Mouse (Mus musculus) CH12.LX (cell line): Measurements from ENCODE around the gene Ndufb2. TPM values are rescaled to one million over a fixed set of nuclear protein-coding genes. Genes with fewer than 3 reads are reported as not detected.

Source experiments
- DNase-seq: peaks from one replicate; pipeline ENCODE4 v3.0.0-alpha.2; 2013; ENCODE audit errors: extremely low read depth
- H3K27ac ChIP-seq: 2 replicates; pipeline ENCODE4 v1.5.1; 2012; ENCODE audit warnings: low read depth, mild to moderate bottlenecking, control low read depth, moderate library complexity; ENCODE audit not compliant: insufficient read depth
- H3K27me3 ChIP-seq: replicated peaks from 2 replicates; pipeline ENCODE3; 2012; ENCODE audit warnings: inconsistent platforms
- H3K36me3 ChIP-seq, 2 experiments: replicated peaks in 1 of 2; 2 replicates each; pipeline versions ENCODE3 to v1.6.1; 2012; ENCODE audit warnings: inconsistent platforms in 1 of 2, low read length in 1 of 2, mild to moderate bottlenecking in 1 of 2, mixed read lengths in 1 of 2, moderate library complexity in 1 of 2; ENCODE audit not compliant: control insufficient read depth in 1 of 2, insufficient read depth in 1 of 2
- H3K4me1 ChIP-seq, 2 experiments: 2 replicates each; pipeline ENCODE4 v1.6.1; 2012; ENCODE audit warnings: inconsistent platforms in 1 of 2, moderate library complexity in 1 of 2; ENCODE audit not compliant: insufficient read depth in 2 of 2, control insufficient read depth in 1 of 2
- H3K4me2 ChIP-seq: 2 replicates; pipeline ENCODE4 v1.6.1; 2012; ENCODE audit warnings: low read depth, mild to moderate bottlenecking, control low read depth; ENCODE audit not compliant: poor library complexity, insufficient read depth, severe bottlenecking
- H3K4me3 ChIP-seq, 3 experiments: fragments of 150-350 bp in 1 of 3; sonication (generic) in 1 of 3; replicated peaks in 1 of 3; 2 replicates each; pipeline versions ENCODE3 to v1.5.1; 2011 to 2012; ENCODE audit warnings: low read depth in 2 of 3, low read length in 2 of 3, mild to moderate bottlenecking in 2 of 3, moderate library complexity in 2 of 3, control low read depth in 1 of 3, improper control_type of control experiment in 1 of 3, inconsistent platforms in 1 of 3, mixed read lengths in 1 of 3; ENCODE audit not compliant: poor library complexity in 1 of 3
- H3K79me2 ChIP-seq: replicated peaks from 2 replicates; pipeline ENCODE4 v1.6.1; 2012; ENCODE audit warnings: mild to moderate bottlenecking, moderate library complexity; ENCODE audit not compliant: control insufficient read depth, poor library complexity, insufficient read depth, severe bottlenecking; ENCODE audit errors: extremely low read depth
- H3K9ac ChIP-seq: 2 replicates; pipeline ENCODE4 v1.6.1; 2012; ENCODE audit warnings: low read depth, mild to moderate bottlenecking, control low read depth, moderate library complexity; ENCODE audit not compliant: insufficient read depth
- H3K9me3 ChIP-seq: replicated peaks from 2 replicates; pipeline ENCODE3; 2012; ENCODE audit warnings: low read length, inconsistent platforms, mixed read lengths
- BHLHE40 ChIP-seq: IDR thresholded peaks from 2 replicates; pipeline ENCODE4 v1.6.1; 2011; ENCODE audit warnings: mild to moderate bottlenecking, low read depth, low read length, improper control_type of control experiment
- CTCF ChIP-seq, 2 experiments: IDR thresholded peaks in 1 of 2; conservative IDR thresholded peaks in 1 of 2; 2 replicates each; pipeline ENCODE4 v1.5.1; 2011 to 2012; ENCODE audit warnings: low read depth in 2 of 2, low read length in 2 of 2, improper control_type of control experiment in 1 of 2, inconsistent platforms in 1 of 2, mild to moderate bottlenecking in 1 of 2, moderate library complexity in 1 of 2
- ETS1 ChIP-seq: conservative IDR thresholded peaks from 2 replicates; pipeline ENCODE4 v1.6.1; 2012; ENCODE audit warnings: low read depth, mild to moderate bottlenecking, inconsistent platforms, low read length, improper control_type of control experiment, moderate library complexity
- GABPA ChIP-seq: IDR thresholded peaks from 2 replicates; pipeline ENCODE4 v1.6.1; 2012; ENCODE audit warnings: low read depth, low read length, improper control_type of control experiment, inconsistent platforms; ENCODE audit not compliant: insufficient replicate concordance
- HCFC1 ChIP-seq: IDR thresholded peaks from 2 replicates; pipeline ENCODE4 v1.6.1; 2012; ENCODE audit warnings: low read depth, mild to moderate bottlenecking, inconsistent platforms, low read length, improper control_type of control experiment
- JUN ChIP-seq: IDR thresholded peaks from 2 replicates; pipeline ENCODE4 v1.6.1; 2011; ENCODE audit warnings: low read depth, mild to moderate bottlenecking, low read length, improper control_type of control experiment, moderate library complexity; ENCODE audit not compliant: insufficient read depth
- JUND ChIP-seq: conservative IDR thresholded peaks from 2 replicates; pipeline ENCODE4 v1.6.1; 2011; ENCODE audit warnings: low read depth, low read length, improper control_type of control experiment
- MAX ChIP-seq: IDR thresholded peaks from 2 replicates; pipeline ENCODE4 v1.6.1; 2011; ENCODE audit warnings: low read length, improper control_type of control experiment
- MAZ ChIP-seq: IDR thresholded peaks from 2 replicates; pipeline ENCODE4 v1.6.1; 2012; ENCODE audit warnings: low read depth, mild to moderate bottlenecking, inconsistent platforms, low read length, improper control_type of control experiment, moderate library complexity
- MEF2A ChIP-seq: IDR thresholded peaks from 2 replicates; pipeline ENCODE4 v1.6.1; 2014; ENCODE audit warnings: low read depth, mild to moderate bottlenecking, inconsistent platforms, low read length, improper control_type of control experiment, borderline replicate concordance
- MYC ChIP-seq: IDR thresholded peaks from 2 replicates; pipeline ENCODE4 v1.6.1; 2011; ENCODE audit warnings: low read depth, mild to moderate bottlenecking, improper control_type of control experiment, low read length
- NELFE ChIP-seq: IDR thresholded peaks from 2 replicates; pipeline ENCODE4 v1.6.1; 2011; ENCODE audit warnings: low read depth, low read length, improper control_type of control experiment
- NRF1 ChIP-seq: IDR thresholded peaks from 2 replicates; pipeline ENCODE4 v1.6.1; 2014; ENCODE audit warnings: low read depth, mild to moderate bottlenecking, inconsistent platforms, low read length, improper control_type of control experiment, moderate library complexity
- PAX5 ChIP-seq: IDR thresholded peaks from 2 replicates; pipeline ENCODE4 v1.6.1; 2012; ENCODE audit warnings: low read length, inconsistent platforms, mixed read lengths
- POLR2A ChIP-seq: IDR thresholded peaks from 2 replicates; pipeline ENCODE4 v1.6.1; 2011; ENCODE audit warnings: low read depth, mild to moderate bottlenecking, improper control_type of control experiment, low read length
- RAD21 ChIP-seq: IDR thresholded peaks from 2 replicates; pipeline ENCODE4 v1.6.1; 2011; ENCODE audit warnings: low read depth, mild to moderate bottlenecking, low read length, improper control_type of control experiment, moderate library complexity
- SMC3 ChIP-seq: IDR thresholded peaks from 2 replicates; pipeline ENCODE4 v1.6.1; 2011; ENCODE audit warnings: low read depth, low read length, improper control_type of control experiment
- TBP ChIP-seq: conservative IDR thresholded peaks from 2 replicates; pipeline ENCODE4 v1.6.1; 2011; ENCODE audit warnings: low read depth, low read length, improper control_type of control experiment
- TCF12 ChIP-seq: IDR thresholded peaks from 2 replicates; pipeline ENCODE4 v1.6.1; 2014; ENCODE audit warnings: low read depth, mild to moderate bottlenecking, inconsistent platforms, low read length, improper control_type of control experiment
- ZKSCAN1 ChIP-seq: IDR thresholded peaks from 2 replicates; pipeline ENCODE4 v1.6.1; 2012; ENCODE audit warnings: low read depth, inconsistent platforms, low read length, improper control_type of control experiment, borderline replicate concordance
- ZMIZ1 ChIP-seq: IDR thresholded peaks from 2 replicates; pipeline ENCODE4 v1.6.1; 2012; ENCODE audit warnings: low read depth, mild to moderate bottlenecking, inconsistent platforms, low read length, improper control_type of control experiment
- ZNF384 ChIP-seq: IDR thresholded peaks from 2 replicates; pipeline ENCODE4 v1.6.1; 2012; ENCODE audit warnings: low read depth, low read length, improper control_type of control experiment, inconsistent platforms
- dilution Hi-C: fragments of 300-500 bp; cut with MboI; formaldehyde crosslinking; loops from 2 replicates; pipeline ENCODE4 v1.14.3; 2020; ENCODE audit warnings: low sequenced_read_pairs; ENCODE audit not compliant: extremely low pct_unique_long_range_greater_than_20kb, extremely low pct_ligation_motif_present
- in situ Hi-C: fragments of 300-500 bp; cut with MboI; formaldehyde crosslinking; loops from 3 replicates; pipeline ENCODE4 v1.14.3; 2019; ENCODE audit warnings: low sequenced_read_pairs, low pct_ligation_motif_present, low pct_unique_long_range_greater_than_20kb, mixed read lengths
- polyA plus RNA-seq: library from polyadenylated mRNA; unstranded; fragments of >175 nt; gene quantifications from 2 replicates; pipeline ENCODE4 v1.2.1, GENCODE M21; 2012; ENCODE audit warnings: low read depth; ENCODE audit not compliant: insufficient read length
- total RNA-seq, 2 experiments: library from RNA; depleted of rRNA; stranded (reverse); fragments of 300-350 nt in 1 of 2; fragments of >200 nt in 1 of 2; gene quantifications; 2 replicates each; pipeline ENCODE4 v1.2.3; 2012 to 2014

Gene Ndufb2
- total and polyA plus RNA-seq, 3 experiments, result 90.9 to 225 (median 162) TPM

- H3K4me1 ChIP-seq, result peaks cover 0 to 19% of the 10 kb centered on the region in 2 experiments; a peak in 2 of 4 replicates
- H3K27ac ChIP-seq, result no peak overlapping the region
- in situ Hi-C loops (no loop called here), dilution Hi-C loops (loop anchor here (25.0 kb wide), 1 partner anchor 113 kb away; no protein-coding TSS in a partner anchor)
- peak overlapping the region; percentile 76 to 85 (median 81) for H3K4me3 ChIP-seq
- peak overlapping the region; percentile 78 for H3K9ac ChIP-seq
- no peak for TF ChIP-seq SMC3
- no peak for TF ChIP-seq PAX5
- no peak for TF ChIP-seq ZNF384
- no peak for TF ChIP-seq NELFE
- no peak for TF ChIP-seq CTCF (conservative IDR thresholded peaks at IDR 0.05 in 1 of 2, IDR thresholded peaks at IDR 0.05 in 1 of 2; ENCODE audit: low read depth in 2 of 2, low read length in 2 of 2)
- no peak for TF ChIP-seq GABPA
- TF ChIP-seq RAD21, result no peak
- H3K27me3 ChIP-seq, result no peaks in the 10 kb centered on the region
- no peaks in the 10 kb centered on the region for H3K79me2 ChIP-seq
- no peaks in the 10 kb centered on the region for H3K9me3 ChIP-seq
- H3K4me2 ChIP-seq, result peak overlapping the region; percentile 69
- H3K36me3 ChIP-seq, result peaks cover 4 to 36% of the 10 kb centered on the region in 2 experiments
- no peak for DNase-seq
Observed at GRCm38 (mm10) chr6:39574951-39575350, 17.4 kb upstream of the Ndufb2 start.

GRCm38 (mm10) chr6:39579552-39579951 is 12.8 kb upstream of the Ndufb2 start:
- dilution Hi-C loops (no loop called here), in situ Hi-C loops (no loop called here)
- H3K9me3 ChIP-seq, result no peaks in the 10 kb centered on the region
- no peak for DNase-seq
- H3K4me1 ChIP-seq, result peaks cover 0 to 17% of the 10 kb centered on the region in 2 experiments; a peak in 2 of 4 replicates
- no peak overlapping the region for H3K27ac ChIP-seq
- H3K36me3 ChIP-seq, result peaks cover 21 to 77% of the 10 kb centered on the region in 2 experiments
- no peak overlapping the region for H3K9ac ChIP-seq
- no peak overlapping the region for H3K4me2 ChIP-seq
- TF ChIP-seq TBP (no peak), MYC (no peak), PAX5 (no peak), POLR2A (no peak), ETS1 (no peak), GABPA (no peak), CTCF (conservative IDR thresholded peaks at IDR 0.05 in 1 of 2, IDR thresholded peaks at IDR 0.05 in 1 of 2; ENCODE audit: low read depth in 2 of 2, low read length in 2 of 2) (no peak), TCF12 (no peak), BHLHE40 (no peak), NRF1 (no peak), ZKSCAN1 (no peak), MAX (no peak), ZMIZ1 (no peak), JUN (no peak), HCFC1 (no peak), SMC3 (no peak), MEF2A (no peak), JUND (no peak), MAZ (no peak), ZNF384 (no peak)
- H3K79me2 ChIP-seq, result no peaks in the 10 kb centered on the region
- no peak overlapping the region for H3K4me3 ChIP-seq
- no peaks in the 10 kb centered on the region for H3K27me3 ChIP-seq
